Mouse (Mus musculus): ENCODE measurements around the gene Dlst. TPM values are rescaled to one million over a fixed set of nuclear protein-coding genes. Genes with fewer than 3 reads are reported as not detected.

Gene Dlst
- total and polyA plus RNA-seq, 3 experiments, result 163 to 376 (median 230) TPM

DNA sequence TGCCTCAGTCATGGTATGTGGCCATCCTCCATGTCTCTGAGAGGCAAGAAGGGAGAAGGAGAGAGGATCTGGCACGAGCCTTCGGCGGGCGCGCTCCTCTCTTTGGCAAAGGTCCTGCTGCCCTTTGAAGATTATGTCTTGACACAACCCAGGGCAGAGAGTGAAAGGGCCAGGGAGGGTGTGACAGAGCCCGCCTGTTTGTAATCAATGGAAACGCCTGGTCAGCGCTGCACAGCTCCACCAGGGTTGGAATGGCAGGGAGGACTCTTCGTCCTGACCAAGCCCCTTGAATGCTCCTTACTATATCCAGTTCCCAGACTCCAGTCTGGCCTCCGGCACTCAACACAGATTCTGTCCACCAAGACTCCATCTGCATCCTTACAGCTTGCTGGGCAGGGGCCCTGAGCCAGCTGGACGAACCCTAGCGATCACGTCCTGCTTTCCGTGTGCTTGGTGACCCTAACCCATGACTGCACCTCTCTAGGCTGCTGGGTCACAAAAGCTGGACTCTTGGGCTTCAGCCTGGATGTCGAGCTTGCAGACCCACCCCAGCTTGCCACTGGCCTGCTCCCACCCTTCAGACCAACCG is 64.5 kb downstream of the Dlst start:
- no peak for DNase-seq (ENCODE audit: low read depth, low spot score)
- no peaks in the 10 kb centered on the region for H3K9me3 ChIP-seq (replicated peaks; ENCODE audit: insufficient read depth, low read length)
- no peak overlapping the region for H3K27ac ChIP-seq (ENCODE audit: control insufficient read depth, low read depth, low read length)
- TF ChIP-seq MAX (IDR thresholded peaks at IDR 0.05; ENCODE audit: low read length) (no peak), GABPA (IDR thresholded peaks at IDR 0.05; ENCODE audit: low read depth, low read length) (no peak), POLR2A (IDR thresholded peaks at IDR 0.05; ENCODE audit: control insufficient read depth in 1 of 2, insufficient read depth in 1 of 2, low read depth in 1 of 2, low read length in 2 of 2, poor library complexity in 1 of 2) (no peak), ZNF384 (IDR thresholded peaks at IDR 0.05; ENCODE audit: low read depth, low read length) (no peak)
- no peak overlapping the region for H3K9ac ChIP-seq (ENCODE audit: control insufficient read depth, low read depth, low read length, poor library complexity, severe bottlenecking)
- peaks cover 3 to 11% of the 10 kb centered on the region in 2 experiments; a peak in 3 of 4 replicates for H3K4me1 ChIP-seq (ENCODE audit: control insufficient read depth in 1 of 2, insufficient read depth in 2 of 2, low read length in 2 of 2)
- H3K79me2 ChIP-seq (ENCODE audit: control insufficient read depth, insufficient read depth, low read length, poor library complexity), result no peaks in the 10 kb centered on the region
- H3K36me3 ChIP-seq (ENCODE audit: control insufficient read depth in 1 of 2, insufficient read depth in 2 of 2, low read length in 2 of 2), result no peaks in the 10 kb centered on the region
- H3K4me3 ChIP-seq (ENCODE audit: control insufficient read depth in 1 of 2, insufficient read depth in 1 of 2, low read depth in 2 of 2, low read length in 2 of 2), result no peak overlapping the region
- peaks cover 1 to 2% of the 10 kb centered on the region in 2 experiments; a peak in 3 of 4 replicates for H3K27me3 ChIP-seq (ENCODE audit: control insufficient read depth in 1 of 2, insufficient read depth in 2 of 2, low read length in 2 of 2)

DNA sequence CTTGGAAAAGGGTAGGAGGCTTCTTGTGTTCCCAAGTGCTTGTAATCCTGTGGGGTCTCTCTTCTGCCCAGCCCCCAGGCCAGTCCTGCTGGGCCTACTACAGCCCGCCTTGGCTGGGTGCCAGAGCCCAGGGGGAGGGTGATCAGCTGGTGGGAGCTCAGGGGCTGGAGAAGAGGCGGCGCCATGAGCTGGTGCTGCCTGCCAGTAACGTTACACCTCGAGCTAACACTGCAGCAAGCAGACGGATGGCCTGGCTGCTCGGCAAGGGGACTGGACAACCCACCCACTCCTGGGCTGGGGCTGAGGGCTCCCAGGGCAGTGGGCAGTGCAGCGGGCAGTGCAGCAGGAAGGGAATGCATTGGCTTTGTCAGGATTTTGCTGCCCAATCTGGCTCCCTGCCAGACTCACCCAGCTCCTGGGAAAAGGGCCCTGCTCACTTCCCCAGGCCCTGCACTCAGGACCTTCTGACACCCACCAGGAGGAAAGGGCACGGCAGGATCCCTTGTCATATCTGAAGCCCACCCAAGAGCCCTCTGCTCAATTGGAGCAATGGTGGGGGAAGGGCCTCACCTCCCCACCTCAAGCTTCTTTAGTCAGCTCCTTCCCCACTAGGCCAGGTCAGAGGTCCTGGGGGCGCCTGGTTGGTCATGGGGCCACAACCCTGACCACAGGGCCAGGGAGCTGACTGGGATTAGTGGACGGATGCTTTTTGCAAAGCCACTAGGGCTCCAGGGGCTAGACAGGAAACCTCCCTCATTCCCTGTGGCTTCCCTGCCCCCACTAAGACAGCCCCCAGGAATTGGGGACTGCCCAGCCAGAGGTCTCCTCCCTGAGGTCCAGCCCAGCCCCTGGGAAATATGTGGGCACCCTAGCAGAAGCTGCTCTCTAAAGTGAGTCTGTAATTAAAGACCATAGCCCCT is 65.6 kb downstream of the Dlst start:
- Histone ChIP-seq H3K79me2 (ENCODE audit: control insufficient read depth, insufficient read depth, low read length, poor library complexity) (no peaks in the 10 kb centered on the region), H3K27ac (ENCODE audit: control insufficient read depth, low read depth, low read length) (no peak overlapping the region), H3K9me3 (replicated peaks; ENCODE audit: insufficient read depth, low read length) (no peaks in the 10 kb centered on the region), H3K27me3 (ENCODE audit: control insufficient read depth in 1 of 2, insufficient read depth in 2 of 2, low read length in 2 of 2) (peaks cover 1 to 3% of the 10 kb centered on the region in 2 experiments; a peak in 3 of 4 replicates), H3K36me3 (ENCODE audit: control insufficient read depth in 1 of 2, insufficient read depth in 2 of 2, low read length in 2 of 2) (no peaks in the 10 kb centered on the region), H3K9ac (ENCODE audit: control insufficient read depth, low read depth, low read length, poor library complexity, severe bottlenecking) (no peak overlapping the region), H3K4me1 (ENCODE audit: control insufficient read depth in 1 of 2, insufficient read depth in 2 of 2, low read length in 2 of 2) (peaks cover 3 to 11% of the 10 kb centered on the region in 2 experiments; a peak in 3 of 4 replicates), H3K4me3 (ENCODE audit: control insufficient read depth in 1 of 2, insufficient read depth in 1 of 2, low read depth in 2 of 2, low read length in 2 of 2) (no peak overlapping the region)
- DNase-seq (ENCODE audit: low read depth, low spot score), result no peak
- no peak for TF ChIP-seq TBP (IDR thresholded peaks at IDR 0.05; ENCODE audit: low read depth, low read length)
- no peak for TF ChIP-seq JUND (IDR thresholded peaks at IDR 0.05; ENCODE audit: low read depth, low read length)
- no peak for TF ChIP-seq CTCF (IDR thresholded peaks at IDR 0.05 in 2 of 3, conservative IDR thresholded peaks at IDR 0.05 in 1 of 3; ENCODE audit: control insufficient read depth in 1 of 3, insufficient read depth in 1 of 3, low read depth in 2 of 3, low read length in 3 of 3, poor library complexity in 1 of 3, severe bottlenecking in 1 of 3)

DNA sequence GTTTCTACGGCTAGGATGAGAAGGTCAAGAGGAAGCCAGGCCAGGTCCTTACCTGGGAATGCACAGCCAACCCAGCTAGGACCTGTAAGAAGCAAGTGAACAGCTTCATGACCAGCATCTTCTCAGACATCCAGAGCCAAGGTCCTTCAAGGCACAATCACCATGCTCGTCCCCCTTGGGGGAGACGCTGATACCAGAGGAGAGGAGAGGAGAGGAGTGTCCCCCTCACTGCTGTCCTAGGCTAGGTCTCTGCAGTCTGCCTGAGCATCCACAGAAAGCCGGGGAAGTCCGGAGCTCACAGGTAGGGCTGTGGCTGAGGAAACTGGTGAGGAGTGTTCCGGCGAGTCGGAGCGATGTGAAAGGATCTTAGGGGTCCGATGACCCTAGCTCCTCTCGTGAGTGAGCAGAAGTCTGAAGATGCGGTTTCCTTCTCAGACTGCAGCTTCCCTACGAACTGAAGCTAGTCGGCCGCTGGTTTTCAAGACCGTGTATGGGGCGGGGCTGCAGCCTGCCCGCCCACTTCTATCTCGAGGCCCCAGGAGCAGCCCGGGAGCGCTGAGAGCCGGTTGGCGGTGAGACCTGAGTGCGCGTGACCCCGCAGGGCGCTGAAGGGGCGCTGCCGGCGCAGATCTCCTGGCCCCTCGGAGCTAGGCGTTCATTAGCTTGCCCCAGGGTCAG is 66.4 kb downstream of the Dlst start:
- no peaks in the 10 kb centered on the region for H3K36me3 ChIP-seq (ENCODE audit: control insufficient read depth in 1 of 2, insufficient read depth in 2 of 2, low read length in 2 of 2)
- no peak overlapping the region for H3K27ac ChIP-seq (ENCODE audit: control insufficient read depth, low read depth, low read length)
- TF ChIP-seq USF1 (IDR thresholded peaks at IDR 0.05; ENCODE audit: low read depth, low read length) (peak; percentile 43; the same call in 1 of the 2 replicates), ZKSCAN1 (IDR thresholded peaks at IDR 0.05; ENCODE audit: low read depth, low read length) (no peak), TBP (IDR thresholded peaks at IDR 0.05; ENCODE audit: low read depth, low read length) (0 out of 2 replicates have a peak, but pooled peaks have one; percentile 17), SIN3A (IDR thresholded peaks at IDR 0.05; ENCODE audit: low read length) (no peak), MYC (IDR thresholded peaks at IDR 0.05; ENCODE audit: low read depth, low read length) (no peak), GATA1 (IDR thresholded peaks at IDR 0.05; ENCODE audit: low read depth, low read length) (no peak), POLR2A (IDR thresholded peaks at IDR 0.05; ENCODE audit: control insufficient read depth in 1 of 2, insufficient read depth in 1 of 2, low read depth in 1 of 2, low read length in 2 of 2, poor library complexity in 1 of 2) (peak in 1 of 2 experiments; percentile 30; a peak in 1 of 4 replicates), MEF2A (IDR thresholded peaks at IDR 0.05; ENCODE audit: extremely low read depth, insufficient replicate concordance, low read depth, low read length, poor library complexity, severe bottlenecking) (no peak), GABPA (IDR thresholded peaks at IDR 0.05; ENCODE audit: low read depth, low read length) (no peak)
- peaks cover 3 to 11% of the 10 kb centered on the region in 2 experiments; a peak in 3 of 4 replicates for H3K4me1 ChIP-seq (ENCODE audit: control insufficient read depth in 1 of 2, insufficient read depth in 2 of 2, low read length in 2 of 2)
- DNase-seq (ENCODE audit: low read depth, low spot score), result peak; percentile 83
- no peaks in the 10 kb centered on the region for H3K79me2 ChIP-seq (ENCODE audit: control insufficient read depth, insufficient read depth, low read length, poor library complexity)
- H3K9ac ChIP-seq (ENCODE audit: control insufficient read depth, low read depth, low read length, poor library complexity, severe bottlenecking), result peak overlapping the region; percentile 52
- peak overlapping the region; percentile 44 to 56 for H3K4me3 ChIP-seq (ENCODE audit: control insufficient read depth in 1 of 2, insufficient read depth in 1 of 2, low read depth in 2 of 2, low read length in 2 of 2)
- peaks cover 0 to 3% of the 10 kb centered on the region in 2 experiments; a peak in 3 of 4 replicates for H3K27me3 ChIP-seq (ENCODE audit: control insufficient read depth in 1 of 2, insufficient read depth in 2 of 2, low read length in 2 of 2)
- no peaks in the 10 kb centered on the region for H3K9me3 ChIP-seq (replicated peaks; ENCODE audit: insufficient read depth, low read length)
